Mouse (Mus musculus) heart, embryonic 15.5 days (tissue): Measurements from ENCODE around the gene Nfia. TPM values are rescaled to one million over a fixed set of nuclear protein-coding genes. Genes with fewer than 3 reads are reported as not detected.
A peak's percentile ranks its signal among the peaks of the same experiment; 100 is the strongest.

Source experiments
- ATAC-seq: fragments of 200-750 bp; cut with Nextera tagmentation; replicated peaks from 2 replicates; pipeline ENCODE4 v1.8.0; 2017; ENCODE audit warnings: low read depth, moderate TSS enrichment; ENCODE audit not compliant: insufficient number of reproducible peaks, insufficient read depth, low FRiP score
- H3K27ac ChIP-seq: fragments of 300-500 bp; sonication (generic); 2 replicates; pipeline ENCODE4 v1.5.1; 2015; ENCODE audit warnings: mild to moderate bottlenecking, inconsistent platforms
- H3K27me3 ChIP-seq: fragments of 300-500 bp; sonication (generic); 2 replicates; pipeline ENCODE4 v1.6.1; 2015; ENCODE audit warnings: inconsistent platforms
- H3K36me3 ChIP-seq: fragments of 300-500 bp; sonication (generic); 2 replicates; pipeline ENCODE4 v1.6.1; 2015; ENCODE audit warnings: mild to moderate bottlenecking, inconsistent platforms
- H3K4me1 ChIP-seq: fragments of 300-500 bp; sonication (generic); replicated peaks from 2 replicates; pipeline ENCODE4 v1.6.1; 2015; ENCODE audit warnings: inconsistent platforms
- H3K4me2 ChIP-seq: fragments of 300-500 bp; sonication (generic); 2 replicates; pipeline ENCODE4 v1.6.1; 2015; ENCODE audit warnings: inconsistent platforms, mild to moderate bottlenecking, moderate library complexity
- H3K4me3 ChIP-seq: fragments of 300-500 bp; sonication (generic); 2 replicates; pipeline ENCODE4 v1.5.1; 2015; ENCODE audit warnings: mild to moderate bottlenecking, inconsistent platforms
- H3K9ac ChIP-seq: fragments of 300-500 bp; sonication (generic); 2 replicates; pipeline ENCODE4 v1.6.1; 2015; ENCODE audit warnings: mild to moderate bottlenecking, inconsistent platforms
- H3K9me3 ChIP-seq: fragments of 300-500 bp; sonication (generic); replicated peaks from 2 replicates; pipeline ENCODE4 v1.6.1; 2016; ENCODE audit warnings: inconsistent platforms
- WGBS: fragments of 180-500 bp; shearing (Covaris S2); methylation state at CpG from one replicate; pipeline ENCODE4 v1.1.7; 2015; ENCODE audit warnings: mixed read lengths; 5-methylcytosine and 5-hydroxymethylcytosine counted together
- polyA plus RNA-seq: library from polyadenylated mRNA; unstranded; fragments of >200 nt; fragmentation: Nextera tagmentation; extraction: Ambion mirVana; gene quantifications from 2 replicates; pipeline ENCODE4 v1.2.1, GENCODE M21; 2015

Nfia gene
- polyA plus RNA-seq, 1 experiment from 2014 or later, result 47.9 TPM

- H3K4me2 ChIP-seq, result peak overlapping the region; percentile 78
- H3K9ac ChIP-seq, result peak overlapping the region; percentile 99
- WGBS, result under 1% methylated on average over 56 of the region's 77 CpGs
- H3K36me3 ChIP-seq, result no peaks in the 10 kb centered on the region
- no peaks in the 10 kb centered on the region for H3K9me3 ChIP-seq
- peak overlapping the region; percentile 95 for H3K4me3 ChIP-seq
- peaks cover 26% of the 10 kb centered on the region for H3K4me1 ChIP-seq
- peak overlapping the region; percentile 94 for H3K27ac ChIP-seq
- no peaks in the 10 kb centered on the region for H3K27me3 ChIP-seq
- peak; percentile 38 for ATAC-seq
These were observed 4.7 kb downstream of the Nfia start for GRCm38 (mm10) chr4:97777081-97777705.

- H3K4me2 ChIP-seq, result peak within 1 kb of the TSS; percentile 78
These were observed 5.2 kb downstream of the Nfia start, which contains the start of gene E130114P18Rik for GRCm38 (mm10) chr4:97777706-97778176. Gene E130114P18Rik, minus strand, starts transcription at chr4:97778078.

GRCm38 (mm10) chr4:97778211-97779002, 5.9 kb downstream of the Nfia start:
- peak overlapping the region; percentile 99 for H3K9ac ChIP-seq
- WGBS, result under 1% methylated on average over 87 of the region's 94 CpGs

More at GRCm38 (mm10) chr4:97777706-97778176, 5.2 kb downstream of the Nfia start, which contains the start of gene E130114P18Rik:
- Histone ChIP-seq H3K9ac (peak within 1 kb of the TSS; percentile 99), H3K9me3 (no peaks in the 10 kb centered on the region), H3K27me3 (no peaks in the 10 kb centered on the region), H3K4me3 (peak within 1 kb of the TSS; percentile 95), H3K27ac (peak within 1 kb of the TSS; percentile 94), H3K36me3 (no peaks in the 10 kb centered on the region), H3K4me1 (peaks cover 26% of the 10 kb centered on the region)
- ATAC-seq, result peak; percentile 43
- whole genome bisulfite sequencing, result under 1% methylated on average over 37 of the region's 37 CpGs

GRCm38 (mm10) chr4:97779003-97779930, 6.7 kb downstream of the Nfia start:
- WGBS, result 7% methylated on average over 18 of the region's 18 CpGs
- H3K4me3 ChIP-seq, result peak overlapping the region; percentile 95

More at GRCm38 (mm10) chr4:97778211-97779002, 5.9 kb downstream of the Nfia start:
- Histone ChIP-seq H3K4me1 (peaks cover 24% of the 10 kb centered on the region), H3K27ac (peak overlapping the region; percentile 94), H3K27me3 (no peaks in the 10 kb centered on the region), H3K4me2 (peak overlapping the region; percentile 78), H3K36me3 (peaks cover 6% of the 10 kb centered on the region), H3K9me3 (no peaks in the 10 kb centered on the region), H3K4me3 (peak overlapping the region; percentile 95)
- ATAC-seq, result 0 out of 2 replicates have a peak, but pooled peaks have one; percentile 5

GRCm38 (mm10) chr4:97780024-97780423, 7.5 kb downstream of the Nfia start:
- no peaks in the 10 kb centered on the region for H3K27me3 ChIP-seq
- peaks cover 21% of the 10 kb centered on the region for H3K36me3 ChIP-seq
- WGBS, result 36% methylated on average over 7 of the region's 7 CpGs
- H3K9me3 ChIP-seq, result no peaks in the 10 kb centered on the region
- H3K4me3 ChIP-seq, result peak overlapping the region; percentile 95
- H3K27ac ChIP-seq, result peak overlapping the region; percentile 94
- ATAC-seq, result no peak
- peak overlapping the region; percentile 99 for H3K9ac ChIP-seq
- H3K4me2 ChIP-seq, result peak overlapping the region; percentile 78
- H3K4me1 ChIP-seq, result peaks cover 12% of the 10 kb centered on the region; the same call in 1 of the 2 replicates

More at GRCm38 (mm10) chr4:97779003-97779930, 6.7 kb downstream of the Nfia start:
- Histone ChIP-seq H3K4me2 (peak overlapping the region; percentile 78), H3K36me3 (peaks cover 13% of the 10 kb centered on the region), H3K27ac (peak overlapping the region; percentile 94), H3K27me3 (no peaks in the 10 kb centered on the region), H3K4me1 (peaks cover 17% of the 10 kb centered on the region), H3K9me3 (no peaks in the 10 kb centered on the region), H3K9ac (peak overlapping the region; percentile 99)
- ATAC-seq, result no peak

GRCm38 (mm10) chr4:97780666-97781435, 8.3 kb downstream of the Nfia start:
- Histone ChIP-seq H3K36me3 (peaks cover 26% of the 10 kb centered on the region), H3K9ac (no peak overlapping the region), H3K9me3 (no peaks in the 10 kb centered on the region), H3K4me3 (peak overlapping the region; percentile 19; the same call in 1 of the 2 replicates), H3K27me3 (no peaks in the 10 kb centered on the region), H3K4me2 (peak overlapping the region; percentile 78), H3K27ac (no peak overlapping the region), H3K4me1 (peaks cover 15% of the 10 kb centered on the region; the same call in 1 of the 2 replicates)
- no peak for ATAC-seq
- WGBS, result 68% methylated on average over 7 of the region's 7 CpGs

GRCm38 (mm10) chr4:97782069-97782468, 9.5 kb downstream of the Nfia start:
- Histone ChIP-seq H3K27ac (no peak overlapping the region), H3K4me3 (no peak overlapping the region), H3K36me3 (peaks cover 26% of the 10 kb centered on the region), H3K9ac (no peak overlapping the region), H3K9me3 (no peaks in the 10 kb centered on the region), H3K4me1 (peaks cover 14% of the 10 kb centered on the region), H3K27me3 (no peaks in the 10 kb centered on the region), H3K4me2 (no peak overlapping the region)
- no peak for ATAC-seq
- 74% methylated on average over 3 of the region's 3 CpGs for WGBS

GRCm38 (mm10) chr4:97782497-97782896, 10.0 kb downstream of the Nfia start:
- no peak overlapping the region for H3K4me3 ChIP-seq
- H3K9ac ChIP-seq, result no peak overlapping the region
- WGBS, result 88% methylated on average over 6 of the region's 6 CpGs
- no peaks in the 10 kb centered on the region for H3K27me3 ChIP-seq
- H3K27ac ChIP-seq, result no peak overlapping the region
- no peak for ATAC-seq
- no peaks in the 10 kb centered on the region for H3K9me3 ChIP-seq
- peaks cover 30% of the 10 kb centered on the region for H3K36me3 ChIP-seq
- peaks cover 18% of the 10 kb centered on the region for H3K4me1 ChIP-seq
- H3K4me2 ChIP-seq, result no peak overlapping the region

GRCm38 (mm10) chr4:97783073-97783879, 10.7 kb downstream of the Nfia start:
- 92% methylated on average over 26 of the region's 26 CpGs for WGBS
- Histone ChIP-seq H3K27ac (no peak overlapping the region), H3K9ac (no peak overlapping the region), H3K4me3 (no peak overlapping the region), H3K27me3 (no peaks in the 10 kb centered on the region), H3K4me2 (no peak overlapping the region), H3K4me1 (peaks cover 20% of the 10 kb centered on the region), H3K36me3 (peaks cover 33% of the 10 kb centered on the region), H3K9me3 (no peaks in the 10 kb centered on the region)
- ATAC-seq, result no peak
